Mouse (Mus musculus) common myeloid progenitor, adult 5-6 weeks (primary cell): Measurements from ENCODE around the gene Tm7sf3. TPM values are rescaled to one million over a fixed set of nuclear protein-coding genes. Genes with fewer than 3 reads are reported as not detected.
A peak's percentile ranks its signal among the peaks of the same experiment; 100 is the strongest.

Source experiments
- ATAC-seq: replicated peaks from 2 replicates; pipeline ENCODE4 v1.8.0; 2016; ENCODE audit warnings: low read depth, mild to moderate bottlenecking, moderate TSS enrichment, inconsistent platforms; ENCODE audit not compliant: poor library complexity, severe bottlenecking
- total RNA-seq: library from RNA; stranded (forward); fragments of 200-1000, 187-1606 nt; gene quantifications from 2 replicates; pipeline ENCODE4 v1.2.3, GENCODE M21; 2017

Tm7sf3 gene
- 51.9 and 55.6 TPM in 2 replicates for total RNA-seq

DNA sequence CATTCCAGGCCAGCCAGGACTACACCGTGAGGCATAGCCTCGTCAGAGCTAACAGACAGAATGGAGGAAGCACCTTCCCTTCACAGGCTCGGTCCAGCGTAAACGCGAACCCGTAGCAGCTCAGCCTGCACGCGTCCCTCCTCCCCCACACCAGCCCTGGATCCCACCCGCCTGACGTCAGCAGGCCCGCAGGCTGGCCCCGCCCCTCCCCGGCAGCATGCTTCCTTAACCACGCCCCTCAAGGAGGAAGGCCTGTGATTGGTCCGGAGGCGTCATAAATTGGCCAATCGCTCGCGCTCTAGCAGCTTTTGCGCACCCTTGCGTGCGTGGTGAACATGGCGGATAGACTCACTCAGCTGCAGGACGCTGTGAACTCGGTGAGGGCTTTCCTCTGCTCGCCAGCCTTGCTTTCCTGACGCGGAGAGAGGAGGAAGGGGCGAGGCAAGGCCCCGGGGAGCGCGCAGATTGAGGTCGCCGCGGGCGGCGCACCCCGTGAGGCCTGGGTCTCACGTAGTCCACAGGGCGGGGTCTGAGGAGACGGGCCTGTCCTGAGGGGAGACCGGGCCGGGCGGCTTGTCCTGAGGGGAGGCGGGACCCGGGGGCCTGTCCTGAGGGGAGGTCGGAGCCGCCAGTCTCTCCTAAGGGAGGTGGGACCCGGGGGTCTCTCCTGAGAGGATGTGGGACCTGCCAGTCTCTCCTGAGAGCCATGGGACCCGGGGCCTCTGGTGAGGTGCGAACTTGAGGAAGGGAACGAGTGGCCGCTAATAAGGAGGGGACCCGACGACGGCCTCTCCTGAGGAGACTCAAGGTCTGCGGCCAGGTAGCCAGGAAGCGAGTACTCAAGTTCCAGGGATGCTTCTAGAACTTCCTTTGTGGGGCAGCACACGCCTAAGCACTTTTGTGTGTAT is at the start of gene Tm7sf3, which contains the start of gene Med21:
Tm7sf3 (minus strand) TSS at position 549 of the 908 bp plus-strand sequence.
Med21 (plus strand) TSS at position 272 of the 908 bp plus-strand sequence.
- ATAC-seq, result peak; percentile 87

DNA sequence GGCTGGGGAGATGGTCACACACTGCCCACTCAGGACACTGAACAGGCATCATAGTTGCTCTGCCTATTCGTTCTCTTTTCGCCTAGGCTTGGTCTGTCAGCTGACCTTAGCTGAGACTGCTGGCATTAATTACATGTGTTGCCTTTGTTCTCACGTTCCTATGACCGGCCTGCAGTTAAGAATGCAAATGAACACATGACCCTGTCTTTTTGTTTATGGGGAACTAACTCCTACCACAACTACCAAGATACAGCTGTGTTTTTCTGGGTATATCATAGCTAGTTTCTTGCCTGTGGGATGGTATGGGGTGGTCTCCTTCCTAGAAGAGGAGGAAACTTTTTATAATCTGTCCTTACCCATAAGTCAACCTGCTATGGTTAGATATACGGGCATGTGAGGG is 46.2 kb upstream of the Tm7sf3 start:
- ATAC-seq, result no peak

DNA sequence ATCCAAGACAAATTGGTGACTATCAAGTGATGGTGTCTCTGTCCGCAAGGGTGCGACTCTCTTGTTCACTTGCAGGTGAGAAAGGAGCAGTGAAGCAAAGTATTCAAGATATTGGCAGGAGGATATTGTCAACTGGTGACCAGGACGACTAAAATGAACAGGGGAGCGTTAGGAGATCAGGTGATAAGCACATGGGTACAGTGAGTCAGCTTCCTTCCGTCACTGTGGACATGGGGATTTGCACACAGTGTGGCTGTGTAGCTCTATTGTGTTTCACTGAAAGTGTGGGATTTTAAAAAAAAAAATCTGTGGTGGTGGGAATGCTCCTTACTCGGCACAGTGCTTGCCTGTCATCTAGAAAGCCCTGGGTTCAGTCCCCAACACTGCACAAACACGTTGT is 45.4 kb upstream of the Tm7sf3 start:
- ATAC-seq, result no peak

DNA sequence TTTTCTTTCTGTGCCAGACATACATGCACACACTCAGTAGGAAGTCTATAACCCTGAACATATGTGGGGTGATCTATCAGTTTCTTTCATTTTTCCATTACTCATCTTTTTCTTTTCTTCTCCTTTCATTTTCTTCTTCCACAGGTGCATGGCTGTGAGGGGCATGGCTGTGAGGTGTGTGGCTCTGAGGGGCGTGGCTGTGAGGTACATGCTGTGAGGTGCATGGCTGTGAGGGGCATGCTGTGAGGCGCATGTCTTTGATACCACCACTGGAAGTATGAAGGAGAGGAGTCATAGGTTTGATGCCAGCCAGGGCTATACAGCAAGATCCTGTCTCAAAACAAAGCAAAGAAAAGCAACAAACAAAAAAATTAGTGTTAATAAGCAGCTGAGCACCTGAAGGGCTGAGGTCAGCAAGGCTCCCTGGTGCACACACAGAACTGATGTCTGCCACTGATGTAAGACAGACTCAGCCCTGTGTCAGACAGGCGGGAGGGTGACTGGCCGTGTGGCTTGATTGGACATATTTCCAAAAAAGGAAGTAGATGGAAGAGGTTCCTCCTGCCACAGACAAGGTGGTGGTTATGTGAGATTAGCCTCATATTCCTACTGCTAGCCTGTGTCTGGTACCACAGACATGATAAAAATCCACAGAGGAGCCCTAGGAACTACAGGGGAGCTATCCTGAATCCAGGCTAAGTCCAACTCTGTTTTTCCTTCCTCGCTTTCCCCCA is 44.0 kb upstream of the Tm7sf3 start:
- peak; percentile 98 for ATAC-seq

DNA sequence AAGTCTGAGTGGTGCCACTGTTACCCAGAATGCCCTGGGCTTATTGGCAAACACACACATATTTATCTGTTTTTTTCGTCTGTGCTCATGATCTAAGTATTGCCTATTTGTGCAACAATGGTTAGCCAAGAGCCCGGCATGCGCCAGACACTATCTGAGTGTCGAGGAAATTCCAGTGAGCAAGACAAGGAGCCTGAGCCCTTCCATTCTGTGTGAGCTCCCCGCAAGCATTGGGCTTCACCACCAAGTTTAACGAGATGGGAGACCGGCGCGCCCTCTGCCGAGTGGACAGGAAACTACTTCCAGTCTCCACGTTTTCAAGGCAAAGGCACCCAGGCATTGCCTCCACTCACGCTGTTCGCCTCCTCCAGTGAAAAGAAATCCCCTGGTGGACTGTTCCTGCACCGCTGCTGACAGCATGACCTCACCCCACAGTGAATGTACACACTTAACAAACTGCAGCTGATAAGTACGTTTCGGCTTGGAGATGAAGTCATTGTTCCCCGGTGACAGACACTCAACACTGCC is 43.2 kb upstream of the Tm7sf3 start:
- ATAC-seq, result peak; percentile 40

DNA sequence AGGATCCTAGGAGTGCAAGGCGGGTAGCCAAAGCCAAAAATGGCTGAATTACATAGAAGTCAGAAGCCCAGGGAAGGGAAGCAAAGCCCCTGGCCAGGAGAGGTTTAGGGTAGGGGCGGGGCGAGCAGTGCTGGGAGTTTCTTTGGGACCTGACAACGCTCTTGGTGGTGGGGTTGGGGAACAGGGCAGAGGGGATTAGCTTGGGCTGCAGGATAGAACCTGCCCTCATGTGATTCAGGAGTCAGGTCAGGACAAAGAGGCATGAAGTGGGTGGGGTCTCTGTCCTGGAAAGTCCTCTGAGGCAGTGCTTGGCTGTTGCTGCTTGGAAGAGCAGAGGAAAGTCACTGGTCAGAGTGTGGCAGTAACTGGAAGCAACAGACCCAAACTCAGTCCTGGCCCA is 41.3 kb upstream of the Tm7sf3 start:
- ATAC-seq, result no peak

DNA sequence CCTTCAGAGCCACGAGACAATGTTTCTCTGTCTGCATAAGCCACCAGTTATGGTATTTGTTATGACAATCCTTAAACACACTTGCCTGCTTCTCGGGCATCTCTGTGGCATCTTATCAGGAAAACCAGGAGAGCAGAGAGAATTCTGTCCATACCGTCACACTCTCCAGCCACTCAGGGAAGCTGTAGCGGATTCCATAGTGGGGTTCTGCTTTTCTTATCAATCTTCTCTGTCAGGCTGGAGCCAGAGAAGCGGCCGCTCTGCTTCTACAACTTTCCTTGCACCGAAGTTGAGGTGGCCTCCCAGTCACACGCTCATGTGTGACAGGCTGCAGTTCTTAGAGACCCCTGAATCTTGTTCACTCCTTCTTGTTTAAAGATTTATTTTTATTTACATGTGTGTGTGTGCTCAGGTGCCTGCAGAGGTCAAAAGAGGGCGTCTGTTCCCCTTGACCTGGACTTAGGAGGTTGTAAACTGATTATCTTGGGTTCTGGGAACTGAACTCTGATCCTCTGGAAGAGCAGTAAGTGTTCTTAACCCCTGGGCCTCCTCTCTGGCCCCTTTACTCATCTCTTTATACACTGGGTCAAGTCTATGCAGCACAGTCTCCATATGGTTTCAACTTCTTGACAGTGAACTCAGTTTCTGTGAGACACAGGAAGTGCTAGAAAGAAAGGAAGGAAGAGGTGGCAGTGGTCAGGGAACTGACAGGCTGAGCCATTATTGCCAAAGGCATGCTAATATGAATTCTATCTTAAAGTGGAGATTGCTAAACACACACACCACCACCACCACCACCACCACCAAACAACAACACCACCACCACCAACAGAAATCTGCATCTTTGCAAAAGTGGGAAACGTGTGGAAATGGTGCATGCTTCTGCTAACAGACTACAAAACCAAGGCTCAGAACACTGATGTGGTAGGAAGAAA is 35.8 kb upstream of the Tm7sf3 start:
- peak; percentile 34; the same call in 1 of the 2 replicates for ATAC-seq

DNA sequence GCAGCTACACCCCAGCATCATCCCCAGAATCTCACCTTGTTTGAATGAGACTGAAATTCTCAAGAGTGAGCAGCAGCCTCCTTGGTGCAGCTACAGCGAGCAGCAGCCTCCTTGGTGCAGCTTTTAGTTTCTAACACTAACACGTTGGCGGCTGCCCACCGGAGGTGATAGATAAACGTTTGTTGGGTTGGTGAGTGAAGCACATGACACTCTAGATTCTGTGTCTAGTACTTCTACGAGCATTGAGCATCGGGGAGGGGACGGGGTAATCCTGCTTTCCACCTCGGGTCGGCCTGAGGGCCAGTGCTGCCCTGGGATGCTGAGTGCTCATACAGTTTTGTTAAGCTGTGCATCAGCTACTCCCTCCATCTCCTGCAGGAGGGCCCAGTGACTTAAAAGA is 34.3 kb upstream of the Tm7sf3 start:
- ATAC-seq, result no peak

DNA sequence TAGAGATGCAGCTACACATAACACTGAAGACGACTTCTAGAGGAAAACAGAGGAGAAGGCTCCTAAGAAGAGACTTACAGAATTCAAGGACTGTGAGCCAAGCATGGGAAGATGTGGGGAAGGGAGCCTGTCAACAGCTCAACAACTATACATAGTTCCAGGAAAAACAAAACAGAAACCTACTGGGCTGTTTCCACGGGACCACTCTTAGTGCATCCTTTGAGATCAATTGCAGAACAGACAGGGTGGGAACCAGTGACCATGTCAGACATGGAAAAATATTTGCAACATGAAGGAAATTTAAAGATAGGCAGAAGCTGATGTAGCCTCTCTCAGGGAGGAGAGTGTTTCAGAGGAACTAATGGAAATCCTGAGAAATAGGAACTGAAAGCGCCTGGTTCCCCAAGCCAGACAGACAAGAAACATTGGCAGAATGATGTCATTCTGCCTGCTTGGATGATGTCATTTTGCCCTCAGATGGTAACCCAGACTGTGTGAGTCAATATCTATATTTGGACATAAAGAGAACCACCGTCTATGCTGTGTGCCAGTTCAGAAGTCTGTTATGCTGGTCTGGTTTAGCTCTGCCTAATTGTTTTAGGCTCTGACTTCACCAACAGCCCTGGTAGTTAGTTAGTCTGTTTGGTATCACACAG is 32.4 kb upstream of the Tm7sf3 start:
- peak; percentile 82 for ATAC-seq

DNA sequence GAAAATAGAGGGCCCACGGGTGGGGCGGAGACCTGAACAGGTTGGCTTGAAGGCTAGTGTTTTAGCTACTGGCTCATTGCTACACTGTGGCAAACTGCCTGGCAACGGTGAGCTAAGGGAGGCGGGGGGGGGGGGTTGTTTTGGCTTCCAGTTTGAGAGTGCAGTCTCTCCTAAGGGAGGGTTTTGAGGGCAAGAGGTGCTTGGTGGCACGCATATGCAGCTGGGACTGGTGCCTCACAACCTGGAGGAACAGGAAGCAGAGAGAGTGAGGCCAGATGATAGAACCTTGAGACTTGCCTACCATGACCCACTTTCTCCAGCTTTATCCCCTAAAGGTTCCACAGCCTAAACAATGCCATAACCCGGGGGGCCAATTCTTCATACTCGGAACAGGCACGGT is 31.8 kb upstream of the Tm7sf3 start:
- ATAC-seq, result 0 out of 2 replicates have a peak, but pooled peaks have one; percentile 5

DNA sequence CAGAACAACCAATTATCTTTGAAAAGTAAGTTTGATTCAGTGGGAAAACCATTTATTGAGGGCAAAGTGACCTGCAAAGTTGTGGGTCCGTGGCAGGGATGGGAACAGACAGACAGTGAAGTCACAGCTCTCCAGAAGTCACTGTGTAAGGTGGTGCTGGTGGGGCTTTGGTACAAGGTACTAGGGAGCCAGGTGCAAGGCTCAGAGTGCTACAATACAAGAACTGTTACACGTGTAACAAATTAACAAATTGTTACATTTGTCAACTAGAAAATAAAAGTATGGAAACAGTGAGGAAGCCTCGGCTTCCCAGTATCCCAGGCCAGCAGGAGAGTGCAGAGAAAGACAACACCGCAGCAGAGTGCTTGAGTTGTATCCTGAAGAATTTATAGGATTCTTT is 31.1 kb upstream of the Tm7sf3 start:
- ATAC-seq, result no peak

DNA sequence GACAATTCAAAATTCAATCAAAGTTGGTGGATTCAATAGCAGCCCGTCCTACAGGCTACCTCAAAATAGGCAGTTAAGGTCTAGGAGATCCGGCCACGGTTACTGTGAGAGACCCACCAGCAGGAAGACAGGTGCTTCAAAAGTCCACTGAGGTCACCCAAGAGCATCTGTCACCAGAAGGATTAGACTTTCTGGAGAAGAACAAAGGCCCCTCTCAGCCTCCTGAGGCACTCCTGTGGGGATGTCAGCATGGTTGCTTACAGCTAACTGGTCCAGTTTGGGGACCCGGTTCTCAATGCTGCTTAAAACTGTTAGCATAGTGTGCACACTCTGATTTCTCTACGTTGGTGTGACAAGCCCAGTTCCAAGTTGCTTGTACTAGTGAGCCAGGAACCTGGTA is 29.5 kb upstream of the Tm7sf3 start:
- no peak for ATAC-seq

DNA sequence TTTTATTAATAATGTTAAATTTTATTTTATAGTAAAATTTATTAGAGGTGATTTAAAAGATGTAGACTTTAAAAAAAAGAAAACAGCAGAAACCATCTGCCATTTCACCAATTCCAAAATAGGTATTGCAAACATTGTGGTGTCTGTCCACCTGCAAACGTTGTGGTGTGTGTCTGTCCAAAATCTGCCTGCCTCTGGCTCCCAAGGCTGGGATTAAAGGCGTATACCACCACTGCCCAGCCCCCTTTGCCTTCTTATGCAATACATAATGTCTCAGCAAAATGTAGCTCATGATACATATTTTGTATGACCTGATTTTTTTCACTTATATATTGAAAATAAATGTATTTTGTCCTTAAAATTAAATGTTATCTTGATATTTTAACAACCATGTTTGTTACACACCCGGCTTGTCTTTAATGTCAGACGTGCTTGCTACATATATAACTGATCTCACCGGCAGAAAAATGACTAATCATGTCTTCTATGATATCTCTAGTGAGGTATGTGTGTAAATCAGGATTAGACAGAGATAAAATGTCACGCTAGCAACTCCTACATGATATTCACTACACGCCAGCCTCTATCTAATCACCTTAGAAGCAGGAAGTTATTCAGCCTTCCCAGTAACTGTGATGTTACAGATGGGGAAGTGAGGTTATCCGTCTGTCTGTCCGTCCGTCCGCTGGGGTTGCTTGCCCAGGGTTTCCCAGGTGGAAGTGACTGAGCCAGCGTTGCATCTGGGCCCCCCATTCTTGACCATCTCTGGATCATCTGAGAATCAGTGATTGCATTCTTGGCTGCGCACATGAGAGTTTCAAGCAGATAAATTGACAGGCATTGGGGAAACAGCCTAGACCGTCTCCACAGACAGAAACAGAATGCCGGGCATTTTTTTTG is 28.6 kb upstream of the Tm7sf3 start:
- no peak for ATAC-seq

DNA sequence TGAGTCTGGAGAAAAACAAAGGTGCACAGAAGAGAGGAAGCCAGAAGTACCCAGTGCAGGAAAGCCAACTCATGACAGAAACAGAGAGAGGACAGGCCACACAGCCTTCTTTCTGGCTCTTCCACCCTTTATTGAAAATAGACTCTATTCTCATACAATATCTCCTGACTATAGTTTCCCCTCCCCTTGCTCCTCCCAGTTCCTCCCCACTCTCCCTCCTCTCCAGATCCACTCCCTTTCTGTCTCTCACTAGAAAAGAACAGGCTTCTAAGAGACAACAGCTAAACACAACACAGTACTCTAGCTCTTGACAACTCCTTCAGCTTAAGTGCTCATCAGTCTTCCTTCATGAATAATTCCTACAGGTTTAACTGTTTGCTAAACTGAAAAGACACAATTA is 26.0 kb upstream of the Tm7sf3 start:
- ATAC-seq, result no peak

DNA sequence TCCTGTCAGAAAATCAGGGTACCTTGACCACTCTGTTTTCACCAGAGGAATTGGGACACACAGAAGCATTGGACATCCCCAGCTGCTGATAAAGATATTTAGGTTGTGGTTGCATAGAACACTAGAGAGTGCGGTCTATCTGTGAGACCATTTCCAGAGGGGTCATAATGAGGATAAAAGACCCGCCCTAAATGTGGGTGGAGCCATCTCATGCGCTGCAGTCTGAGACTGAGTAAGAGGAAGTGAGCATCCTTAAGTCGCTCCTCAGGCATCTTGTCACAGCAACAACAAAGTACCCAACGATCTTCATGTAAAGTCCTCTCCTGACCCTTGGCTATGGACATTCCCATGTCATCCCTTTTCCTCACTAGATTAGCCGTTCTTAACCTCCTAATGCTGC is 24.2 kb upstream of the Tm7sf3 start:
- ATAC-seq, result no peak

DNA sequence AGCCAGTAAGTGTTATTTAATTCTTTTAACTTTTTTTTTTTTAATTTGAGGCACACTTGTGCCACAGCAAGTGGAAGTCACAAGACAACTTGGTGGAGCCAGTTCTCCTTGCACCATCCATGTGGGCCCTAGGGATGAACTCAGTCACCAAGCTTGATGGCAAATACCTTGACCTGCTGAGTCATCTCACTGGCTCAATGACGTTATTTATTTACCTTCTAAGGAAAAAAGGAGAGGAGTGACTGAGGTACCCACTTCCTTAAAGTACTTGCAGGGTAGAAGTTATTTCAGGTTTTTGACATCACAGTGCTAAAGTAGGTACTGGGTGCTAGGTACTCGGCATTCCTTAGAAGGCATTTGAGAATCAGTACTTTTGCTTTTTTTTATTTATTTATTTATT is 22.8 kb upstream of the Tm7sf3 start:
- ATAC-seq, result no peak

DNA sequence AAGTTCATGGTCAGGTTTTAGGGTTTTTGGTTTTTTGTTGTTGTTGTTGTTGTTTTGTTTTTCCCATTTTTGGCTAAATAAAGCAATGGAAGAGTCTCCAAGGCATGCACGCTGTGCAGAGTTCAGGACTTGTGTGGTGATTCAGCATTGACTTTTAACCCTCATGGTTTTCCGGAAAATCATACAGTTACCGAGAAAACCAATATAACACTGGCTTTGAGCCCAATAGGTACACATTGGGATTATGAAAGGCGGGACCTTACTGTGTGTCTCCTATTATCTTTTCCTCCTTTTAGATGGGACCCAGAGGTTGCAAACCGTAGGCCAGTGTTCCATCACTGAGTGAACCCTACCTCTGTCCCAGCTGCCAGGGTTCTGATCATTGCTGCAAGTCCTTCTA is 22.3 kb upstream of the Tm7sf3 start:
- no peak for ATAC-seq

DNA sequence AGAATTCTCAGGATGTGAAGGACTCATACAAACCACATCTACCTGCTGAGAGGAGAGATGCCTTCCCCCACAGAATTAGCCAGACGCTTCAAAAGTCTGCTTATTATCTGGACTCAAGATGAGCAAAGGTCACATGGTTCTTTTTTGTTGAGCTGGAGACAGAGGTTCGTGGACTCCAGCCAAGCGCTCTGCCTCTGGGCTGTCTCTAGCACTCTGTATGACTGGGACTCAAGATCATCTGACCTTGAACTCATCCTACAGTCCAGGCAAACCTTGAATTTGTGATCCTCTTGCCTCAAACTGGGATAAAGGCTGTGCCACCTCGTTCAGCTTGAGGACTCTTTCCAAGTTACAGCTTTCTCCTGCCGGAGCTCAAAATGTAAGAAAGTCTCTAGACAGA is 21.5 kb upstream of the Tm7sf3 start:
- no peak for ATAC-seq
